Mouse (Mus musculus): Measurements from ENCODE around the gene Zfp799. TPM values are rescaled to one million over a fixed set of nuclear protein-coding genes. Genes with fewer than 3 reads are reported as not detected.

The Zfp799 gene
- polyA plus RNA-seq, 1 experiment, result 9.6 TPM

DNA sequence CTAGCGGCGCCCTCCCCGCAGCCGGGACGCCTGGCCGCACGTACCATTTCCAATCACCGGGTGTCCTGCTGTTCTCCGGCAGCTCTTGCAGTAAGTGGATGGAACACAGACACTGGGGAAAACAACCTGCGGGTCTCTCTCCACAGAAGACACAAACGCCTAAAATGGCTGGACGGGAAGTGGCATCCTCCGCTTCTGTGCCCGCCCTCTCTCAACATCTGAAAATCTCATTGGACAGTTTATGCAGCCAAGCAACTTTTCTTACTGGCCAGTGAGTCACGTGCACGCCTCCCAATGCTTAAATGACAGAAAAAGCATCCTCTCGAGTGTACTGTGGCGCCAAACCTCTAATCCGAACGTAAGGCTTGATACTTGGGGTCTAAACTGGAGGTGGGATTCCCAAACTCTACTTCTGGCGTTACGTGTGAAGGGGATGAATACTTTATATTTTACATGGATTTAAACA, 41.9 kb downstream of the Zfp799 start, which contains the start of gene Zfp871:
Gene Zfp871 (minus strand): TSS at position 194 of the 466 bp plus-strand sequence.
- TF ChIP-seq CTCF (IDR thresholded peaks at IDR 0.05; ENCODE audit: low read depth, low read length), result no peak
- no peak for TF ChIP-seq POLR2A (IDR thresholded peaks at IDR 0.05; ENCODE audit: borderline replicate concordance, low read depth, low read length)
- peaks cover 15% of the 10 kb centered on the region for H3K4me1 ChIP-seq (ENCODE audit: control insufficient read depth, insufficient read depth, low read length)
- H3K27ac ChIP-seq (ENCODE audit: insufficient read depth, low read depth, low read length), result peak within 1 kb of the TSS; percentile 88

DNA sequence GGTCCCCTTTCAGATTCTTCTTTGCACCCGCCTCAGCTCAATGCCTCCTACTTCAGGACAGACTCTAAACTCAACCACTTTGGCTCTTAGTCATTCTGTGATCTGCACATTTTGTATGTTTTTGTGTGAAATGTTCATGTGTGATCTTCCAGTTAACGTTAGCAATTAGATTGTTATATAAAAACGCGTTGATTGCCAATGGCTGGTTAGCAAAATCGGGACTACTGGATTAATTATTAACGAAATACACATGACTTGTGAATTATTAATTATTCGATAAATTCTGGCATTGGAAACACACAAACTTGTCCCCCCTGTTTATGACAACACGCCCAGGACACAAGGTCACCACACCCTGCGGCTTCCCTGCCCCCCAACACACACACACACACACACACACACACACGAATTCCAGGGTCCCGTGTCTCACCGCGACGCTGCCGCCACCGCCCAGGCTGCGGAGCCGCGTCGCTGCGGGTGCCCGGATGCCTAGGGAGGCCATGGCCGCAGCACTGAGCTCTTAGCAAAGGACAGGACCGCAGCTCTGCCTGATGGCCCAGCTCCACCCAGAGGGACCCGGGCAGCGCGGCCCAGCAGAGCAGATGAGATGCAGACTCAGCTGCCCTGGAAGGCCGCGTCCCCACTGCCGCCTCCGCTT, 42.5 kb downstream of the Zfp799 start:
- TF ChIP-seq POLR2A (IDR thresholded peaks at IDR 0.05; ENCODE audit: borderline replicate concordance, low read depth, low read length) (no peak), CTCF (IDR thresholded peaks at IDR 0.05; ENCODE audit: low read depth, low read length) (no peak)
- Histone ChIP-seq H3K4me1 (ENCODE audit: control insufficient read depth, insufficient read depth, low read length) (peaks cover 15% of the 10 kb centered on the region), H3K27ac (ENCODE audit: insufficient read depth, low read depth, low read length) (peak overlapping the region; percentile 88), H3K4me3 (ENCODE audit: insufficient read depth, low read length) (peak overlapping the region; percentile 99)

More for the DNA sequence above, 41.9 kb downstream of the Zfp799 start, which contains the start of gene Zfp871:
- peak within 1 kb of the TSS; percentile 99 for H3K4me3 ChIP-seq (ENCODE audit: insufficient read depth, low read length)

DNA sequence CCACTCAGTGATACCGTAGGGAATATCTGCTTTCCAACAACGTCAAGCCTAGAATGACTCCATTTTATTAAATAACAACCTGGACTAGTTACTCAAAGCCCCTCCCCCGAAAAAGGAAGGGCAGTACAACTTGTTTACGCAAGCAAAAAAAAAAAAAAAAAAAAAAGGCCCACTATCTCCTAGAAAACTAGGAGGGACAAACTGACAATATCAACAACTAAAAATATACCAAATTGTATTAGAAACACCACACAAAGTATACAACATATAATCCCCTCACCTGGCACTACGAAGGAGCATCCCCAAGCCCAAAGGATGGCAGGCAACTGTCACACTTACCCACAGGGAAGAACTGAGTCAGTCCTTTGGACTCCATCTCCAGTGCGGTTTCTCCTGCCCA, 43.1 kb downstream of the Zfp799 start:
- Histone ChIP-seq H3K4me3 (ENCODE audit: insufficient read depth, low read length) (peak overlapping the region; percentile 99), H3K27ac (ENCODE audit: insufficient read depth, low read depth, low read length) (no peak overlapping the region), H3K4me1 (ENCODE audit: control insufficient read depth, insufficient read depth, low read length) (peaks cover 15% of the 10 kb centered on the region)
- no peak for TF ChIP-seq POLR2A (IDR thresholded peaks at IDR 0.05; ENCODE audit: borderline replicate concordance, low read depth, low read length)

DNA sequence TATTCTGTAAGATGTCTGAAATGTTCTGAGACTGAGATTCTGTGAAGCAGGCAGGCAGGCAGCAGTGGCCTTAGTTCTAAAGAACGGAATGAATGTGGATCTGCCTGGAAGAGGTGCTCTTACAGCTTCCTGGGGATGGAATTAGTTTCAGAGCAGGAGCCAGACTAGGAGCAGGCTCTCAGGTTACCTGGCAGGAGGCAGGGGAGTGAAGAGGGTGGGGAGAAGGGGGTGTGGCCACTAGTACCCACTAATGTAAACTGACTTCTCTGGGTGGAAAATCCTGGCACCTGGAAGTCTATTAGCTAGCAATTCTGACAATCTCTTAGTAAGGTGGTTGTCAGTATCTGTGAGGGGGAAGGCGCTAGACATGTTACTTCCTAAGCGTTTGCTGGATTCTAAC, 44.4 kb downstream of the Zfp799 start:
- H3K27ac ChIP-seq (ENCODE audit: insufficient read depth, low read depth, low read length), result no peak overlapping the region

DNA sequence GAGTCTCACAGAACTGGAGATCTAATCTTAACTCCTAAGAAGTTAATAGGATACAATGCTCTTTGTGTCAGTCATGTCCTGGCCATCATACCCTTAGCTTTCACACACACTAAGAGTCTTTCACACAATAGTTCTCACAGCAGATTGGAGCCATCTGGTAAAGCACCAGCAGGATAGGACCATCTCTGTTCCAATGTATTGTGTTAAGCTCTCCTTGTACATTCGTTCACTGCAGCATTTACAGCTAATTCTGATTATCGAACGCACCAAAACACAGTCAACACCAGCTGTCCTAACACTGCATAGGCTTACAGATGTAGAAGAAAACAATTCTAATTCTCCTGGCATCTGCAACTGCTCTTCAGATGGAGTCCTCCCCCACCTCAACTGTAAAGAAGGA, 52.5 kb downstream of the Zfp799 start:
- H3K27ac ChIP-seq (ENCODE audit: insufficient read depth, low read depth, low read length), result no peak overlapping the region
- peaks cover 8% of the 10 kb centered on the region for H3K4me1 ChIP-seq (ENCODE audit: control insufficient read depth, insufficient read depth, low read length)
- TF ChIP-seq CTCF (IDR thresholded peaks at IDR 0.05; ENCODE audit: low read depth, low read length) (no peak), POLR2A (IDR thresholded peaks at IDR 0.05; ENCODE audit: borderline replicate concordance, low read depth, low read length) (no peak)
- H3K4me3 ChIP-seq (ENCODE audit: insufficient read depth, low read length), result no peak overlapping the region

More for the DNA sequence above, 44.4 kb downstream of the Zfp799 start:
- no peak overlapping the region for H3K4me3 ChIP-seq (ENCODE audit: insufficient read depth, low read length)
- H3K4me1 ChIP-seq (ENCODE audit: control insufficient read depth, insufficient read depth, low read length), result peaks cover 15% of the 10 kb centered on the region
- no peak for TF ChIP-seq POLR2A (IDR thresholded peaks at IDR 0.05; ENCODE audit: borderline replicate concordance, low read depth, low read length)
- no peak for TF ChIP-seq CTCF (IDR thresholded peaks at IDR 0.05; ENCODE audit: low read depth, low read length)

DNA sequence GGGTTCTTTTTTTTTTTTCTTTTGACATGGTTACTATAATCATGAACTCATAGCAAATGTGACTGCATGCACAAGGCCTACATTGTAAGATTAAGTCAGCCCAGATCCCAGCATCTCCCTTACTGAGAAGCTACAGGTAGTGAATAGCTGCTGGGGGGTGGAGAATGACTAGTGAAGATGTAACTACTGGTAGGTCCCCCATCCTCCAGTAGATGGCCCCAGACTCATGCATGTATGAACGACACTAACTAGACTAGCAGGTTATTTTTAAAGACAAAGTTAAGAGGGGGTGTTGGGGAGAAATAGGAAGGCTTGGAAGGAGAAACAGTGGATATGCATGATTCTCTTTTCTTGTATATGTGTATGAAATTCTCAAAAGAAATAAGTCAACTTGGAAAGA, 58.8 kb downstream of the Zfp799 start:
- TF ChIP-seq POLR2A (IDR thresholded peaks at IDR 0.05; ENCODE audit: borderline replicate concordance, low read depth, low read length) (no peak), CTCF (IDR thresholded peaks at IDR 0.05; ENCODE audit: low read depth, low read length) (no peak)
- no peak overlapping the region for H3K27ac ChIP-seq (ENCODE audit: insufficient read depth, low read depth, low read length)
- no peak overlapping the region for H3K4me3 ChIP-seq (ENCODE audit: insufficient read depth, low read length)
- no peaks in the 10 kb centered on the region for H3K4me1 ChIP-seq (ENCODE audit: control insufficient read depth, insufficient read depth, low read length)

DNA sequence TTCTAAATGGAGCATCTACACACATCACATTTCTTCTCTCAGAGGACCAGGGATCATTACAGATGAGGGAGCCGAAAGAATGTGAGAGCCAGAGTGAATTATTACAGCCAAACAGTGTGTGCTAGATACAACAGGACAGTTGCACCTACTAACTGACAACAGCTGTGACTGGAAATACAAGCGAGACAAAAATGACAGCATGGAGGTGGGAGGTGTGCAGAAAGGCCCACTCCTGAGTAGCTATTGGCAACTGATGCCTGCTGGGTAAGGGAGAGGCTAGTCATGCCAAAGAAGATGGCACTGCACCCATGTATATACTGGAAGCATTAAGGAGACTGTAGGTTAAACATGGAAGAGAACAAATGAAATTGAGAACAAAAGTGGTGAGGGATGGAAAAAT, 63.6 kb downstream of the Zfp799 start:
- H3K4me1 ChIP-seq (ENCODE audit: control insufficient read depth, insufficient read depth, low read length), result no peaks in the 10 kb centered on the region
- H3K27ac ChIP-seq (ENCODE audit: insufficient read depth, low read depth, low read length), result no peak overlapping the region
- TF ChIP-seq CTCF (IDR thresholded peaks at IDR 0.05; ENCODE audit: low read depth, low read length) (no peak), POLR2A (IDR thresholded peaks at IDR 0.05; ENCODE audit: borderline replicate concordance, low read depth, low read length) (no peak)
- H3K4me3 ChIP-seq (ENCODE audit: insufficient read depth, low read length), result no peak overlapping the region

Other genes starting within 250 kb of the Zfp799 start
- gene Cyp4f37, start 209.0 kb downstream of the Zfp799 start, polyA plus RNA-seq (2012; ENCODE audit: insufficient read depth, insufficient read length, missing spikeins), result 0.48 TPM in 1 of 2 replicates, not detected in the other
- not detected in 2 replicates for gene Cyp4f40, start 171.4 kb downstream of the Zfp799 start, polyA plus RNA-seq (2012; ENCODE audit: insufficient read depth, insufficient read length, missing spikeins)
- not detected in 2 replicates for gene Cyp4f15, start 144.6 kb downstream of the Zfp799 start, polyA plus RNA-seq (2012; ENCODE audit: insufficient read depth, insufficient read length, missing spikeins)
- gene Zfp871, start 42.0 kb downstream of the Zfp799 start, polyA plus RNA-seq (2012; ENCODE audit: insufficient read depth, insufficient read length, missing spikeins), result 44.6 and 47.2 TPM in 2 replicates
- gene Zfp811, start 20.3 kb downstream of the Zfp799 start, polyA plus RNA-seq (2012; ENCODE audit: insufficient read depth, insufficient read length, missing spikeins), result 0.68 and 0.82 TPM in 2 replicates
- gene Zfp870, start 61.4 kb upstream of the Zfp799 start, polyA plus RNA-seq (2012; ENCODE audit: insufficient read depth, insufficient read length, missing spikeins), result 5.0 and 6.8 TPM in 2 replicates
- not detected in 2 replicates for gene Cyp4f14, start 87.1 kb upstream of the Zfp799 start, polyA plus RNA-seq (2012; ENCODE audit: insufficient read depth, insufficient read length, missing spikeins)
- 49.0 and 53.3 TPM in 2 replicates for gene Cyp4f13, start 117.1 kb upstream of the Zfp799 start, polyA plus RNA-seq (2012; ENCODE audit: insufficient read depth, insufficient read length, missing spikeins)
- 6.8 and 12.7 TPM in 2 replicates for gene Zfp472, start 135.6 kb upstream of the Zfp799 start, polyA plus RNA-seq (2012; ENCODE audit: insufficient read depth, insufficient read length, missing spikeins)
- gene Zfp952, start 162.9 kb upstream of the Zfp799 start, polyA plus RNA-seq (2012; ENCODE audit: insufficient read depth, insufficient read length, missing spikeins), result 9.9 and 10.5 TPM in 2 replicates
- 3.3 and 4.7 TPM in 2 replicates for gene Zfp763, start 203.1 kb upstream of the Zfp799 start, polyA plus RNA-seq (2012; ENCODE audit: insufficient read depth, insufficient read length, missing spikeins)
- not detected in 2 replicates for gene 4921501E09Rik, start 237.8 kb upstream of the Zfp799 start, polyA plus RNA-seq (2012; ENCODE audit: insufficient read depth, insufficient read length, missing spikeins)

All from bone marrow macrophage, adult 2 months (primary cell).